Mouse (Mus musculus) cortical plate, adult 2 months (tissue): ENCODE results near the gene Eefsec. TPM values are rescaled to one million over a fixed set of nuclear protein-coding genes. Genes with fewer than 3 reads are reported as not detected.

Experiments
- H3K27ac ChIP-seq: fragments of 200-500 bp; 2 replicates; pipeline ENCODE4 v1.5.1; 2012; ENCODE audit warnings: low read length, control low read depth, inconsistent platforms; ENCODE audit not compliant: insufficient read depth
- H3K4me1 ChIP-seq: fragments of 200-500 bp; 2 replicates; pipeline ENCODE4 v1.6.1; 2011; ENCODE audit warnings: low read length; ENCODE audit not compliant: control insufficient read depth, insufficient read depth
- H3K4me3 ChIP-seq: fragments of 200-500 bp; 2 replicates; pipeline ENCODE4 v1.5.1; 2011; ENCODE audit warnings: mild to moderate bottlenecking, low read length, control low read depth; ENCODE audit not compliant: insufficient read depth
- CTCF ChIP-seq: fragments of 200-500 bp; IDR thresholded peaks from 2 replicates; pipeline ENCODE4 v1.5.1; 2011; ENCODE audit warnings: mild to moderate bottlenecking, control low read depth, low read length; ENCODE audit not compliant: insufficient read depth; ENCODE audit errors: extremely low read depth
- POLR2A ChIP-seq: fragments of 200-500 bp; IDR thresholded peaks from 2 replicates; pipeline ENCODE4 v1.6.1; 2011; ENCODE audit warnings: mild to moderate bottlenecking, low read length, control low read depth; ENCODE audit not compliant: insufficient read depth; ENCODE audit errors: extremely low read depth
- polyA plus RNA-seq: library from polyadenylated mRNA; depleted of rRNA; stranded (reverse); fragments of >200 nt; gene quantifications from 2 replicates; pipeline ENCODE4 v1.2.3, GENCODE M21; 2012

The Eefsec gene
- polyA plus RNA-seq, 1 experiment = 18.3 TPM

DNA sequence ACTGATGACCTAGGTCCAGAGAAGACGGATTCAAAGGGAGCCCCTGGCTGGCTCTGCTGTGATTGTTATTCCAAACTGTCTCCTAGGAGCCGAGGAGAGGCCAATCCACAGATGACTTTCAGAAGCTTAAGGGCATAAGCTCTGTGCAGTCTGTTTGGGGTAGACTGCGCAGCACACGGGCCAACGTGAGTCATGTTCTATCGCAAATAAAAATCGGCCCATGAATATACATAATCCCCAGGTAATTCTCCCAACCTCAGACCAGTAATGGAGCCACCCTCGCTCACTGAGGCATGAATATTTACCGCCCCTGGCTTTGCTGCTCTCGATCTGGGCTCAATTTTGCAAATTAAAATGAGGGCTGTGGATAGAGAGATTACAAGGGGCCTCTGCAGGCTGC is 134.7 kb downstream of the Eefsec start:
- TF ChIP-seq CTCF (no peak), POLR2A (no peak)
- Histone ChIP-seq H3K4me1 (no peaks in the 10 kb centered on the region), H3K27ac (no peak overlapping the region), H3K4me3 (no peak overlapping the region)

DNA sequence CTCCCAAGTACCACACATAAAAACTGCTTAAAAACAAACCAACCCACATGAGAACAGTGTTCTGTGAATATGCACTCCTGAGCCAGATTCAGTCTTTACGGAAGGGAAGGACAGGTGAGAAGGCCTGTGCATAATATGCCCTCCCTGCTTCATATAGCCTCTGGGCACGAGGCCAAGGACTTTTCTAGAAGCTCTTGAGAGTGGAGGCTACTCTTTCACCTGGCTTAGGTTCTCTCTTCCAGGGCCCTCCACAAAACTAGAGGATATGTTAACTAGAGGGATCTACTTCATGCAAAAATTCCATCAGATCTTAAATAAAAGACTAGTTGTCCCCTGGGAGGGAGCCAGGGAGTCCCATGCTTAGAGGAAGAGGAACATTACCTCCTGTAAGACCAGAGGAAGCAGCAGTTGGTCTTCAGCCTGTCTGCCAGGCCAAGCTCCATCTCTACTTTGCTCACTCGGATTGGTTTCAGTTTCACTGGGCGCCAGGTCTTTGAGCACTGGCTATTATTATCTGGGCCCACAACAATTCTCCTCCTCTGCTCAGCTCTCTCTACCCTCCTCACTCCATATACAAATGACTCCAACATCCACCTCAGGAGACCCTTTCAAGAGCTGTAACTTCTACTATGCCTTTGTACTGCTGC is 140.1 kb downstream of the Eefsec start:
- Histone ChIP-seq H3K4me3 (no peak overlapping the region), H3K27ac (no peak overlapping the region), H3K4me1 (no peaks in the 10 kb centered on the region)
- no peak for TF ChIP-seq POLR2A
- TF ChIP-seq CTCF = no peak

DNA sequence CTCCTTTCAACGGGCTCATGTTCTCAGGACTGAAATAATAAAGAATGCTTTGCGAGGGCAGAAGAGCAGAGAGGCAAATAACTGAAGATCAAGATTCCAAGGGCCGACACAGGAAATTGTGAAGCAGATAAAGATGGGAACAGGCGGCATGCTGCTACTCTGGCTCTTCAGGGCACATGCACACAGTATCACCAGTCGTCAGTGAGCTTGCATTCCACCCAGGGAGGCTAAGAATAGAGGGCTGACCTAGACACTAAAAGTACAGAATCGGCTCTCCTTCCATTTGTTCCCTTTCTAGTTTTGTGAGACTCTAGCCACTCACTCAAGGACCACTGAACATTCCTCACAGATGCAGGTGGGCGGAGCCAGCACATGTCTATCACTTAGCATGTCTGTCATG is 145.1 kb downstream of the Eefsec start:
- Histone ChIP-seq H3K4me3 (no peak overlapping the region), H3K4me1 (no peaks in the 10 kb centered on the region), H3K27ac (no peak overlapping the region)
- no peak for TF ChIP-seq POLR2A
- no peak for TF ChIP-seq CTCF

DNA sequence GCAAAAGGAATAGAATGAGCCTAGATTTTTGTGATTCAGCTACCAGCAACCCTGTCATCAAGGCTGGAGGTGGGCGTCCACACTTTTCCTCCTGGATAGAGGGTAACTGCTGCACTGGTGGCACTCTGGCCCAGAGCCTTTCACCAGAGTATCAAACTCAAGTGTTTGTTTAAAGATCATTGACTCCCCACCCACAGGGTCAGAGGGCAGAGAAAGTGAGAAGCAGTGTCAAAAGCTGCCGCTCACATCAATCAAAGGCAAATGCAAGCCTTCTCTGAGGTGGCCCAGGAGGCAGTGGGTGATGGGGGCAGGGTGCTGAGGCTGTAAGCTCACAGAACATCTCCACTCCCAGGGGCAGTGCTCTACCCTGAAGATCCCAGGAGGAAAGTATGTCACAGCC is 146.8 kb downstream of the Eefsec start:
- no peak overlapping the region for H3K27ac ChIP-seq
- H3K4me3 ChIP-seq = no peak overlapping the region
- no peak for TF ChIP-seq POLR2A
- TF ChIP-seq CTCF = no peak
- H3K4me1 ChIP-seq = no peaks in the 10 kb centered on the region

DNA sequence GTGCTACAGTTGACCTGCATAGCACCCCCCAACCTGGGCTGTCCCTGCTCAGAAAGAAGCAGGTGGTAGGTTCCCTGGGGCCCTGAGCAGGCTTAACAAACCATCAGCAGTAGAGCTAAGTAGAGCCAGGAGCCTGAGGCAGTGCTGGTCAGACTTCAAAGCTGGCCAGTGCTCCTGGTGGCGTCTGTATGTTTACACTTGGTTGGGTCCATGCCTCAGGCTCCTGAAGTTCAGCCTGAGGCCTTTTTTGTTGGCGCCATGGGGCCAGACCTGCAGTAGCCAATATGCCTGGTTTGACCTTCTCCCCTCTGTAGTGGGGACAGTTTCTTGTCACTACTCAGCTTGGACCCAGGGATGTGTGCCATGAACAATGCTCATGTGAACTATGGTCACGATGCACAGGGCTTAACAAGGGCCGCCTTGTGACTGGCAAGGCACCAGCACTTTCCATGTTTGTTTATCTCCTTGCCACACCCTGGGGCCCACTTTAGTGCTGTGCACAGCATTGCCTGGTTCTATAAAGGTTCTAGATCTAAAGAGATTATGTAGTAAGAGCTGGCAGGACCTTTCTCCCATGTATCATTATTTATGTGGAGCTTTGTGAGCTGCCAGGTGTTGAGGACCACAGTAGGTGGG is 153.9 kb downstream of the Eefsec start:
- H3K4me3 ChIP-seq = no peak overlapping the region
- TF ChIP-seq CTCF (no peak), POLR2A (no peak)

DNA sequence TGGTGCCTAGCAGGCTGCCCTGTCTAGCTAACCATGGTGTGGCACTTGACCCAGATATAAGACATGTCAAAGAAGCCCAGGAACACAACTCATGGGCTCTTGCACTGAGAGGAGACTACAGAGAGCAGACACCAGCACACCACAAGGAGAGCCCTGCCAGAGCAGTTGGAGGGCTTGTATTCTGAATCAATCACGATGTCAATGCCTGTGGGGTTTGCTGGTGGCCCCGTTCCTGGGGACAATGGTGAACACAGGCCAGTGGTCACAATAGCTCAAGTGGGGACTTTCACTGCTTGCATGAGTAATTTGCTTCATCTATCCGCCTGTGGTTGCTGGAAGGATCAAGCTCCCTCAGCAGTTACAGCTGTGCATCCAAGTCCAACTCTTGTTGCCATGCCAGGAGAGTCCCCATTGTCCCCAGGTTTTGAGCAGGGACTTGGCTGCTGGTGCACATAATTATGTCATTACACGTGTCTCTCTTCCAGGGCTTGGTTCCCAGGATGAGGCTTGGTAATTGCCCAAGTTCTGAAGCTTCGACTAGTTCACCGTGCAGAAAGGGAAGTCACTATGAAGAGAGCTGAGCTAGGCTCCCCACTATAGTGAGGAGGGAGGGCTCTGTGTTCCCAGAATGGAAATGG is 156.1 kb downstream of the Eefsec start:
- TF ChIP-seq CTCF (no peak), POLR2A (no peak)
- Histone ChIP-seq H3K27ac (no peak overlapping the region), H3K4me1 (no peaks in the 10 kb centered on the region; the same call in 1 of the 2 replicates), H3K4me3 (no peak overlapping the region)

More for the DNA sequence above, 153.9 kb downstream of the Eefsec start:
- Histone ChIP-seq H3K27ac (no peak overlapping the region), H3K4me1 (no peaks in the 10 kb centered on the region; the same call in 1 of the 2 replicates)

DNA sequence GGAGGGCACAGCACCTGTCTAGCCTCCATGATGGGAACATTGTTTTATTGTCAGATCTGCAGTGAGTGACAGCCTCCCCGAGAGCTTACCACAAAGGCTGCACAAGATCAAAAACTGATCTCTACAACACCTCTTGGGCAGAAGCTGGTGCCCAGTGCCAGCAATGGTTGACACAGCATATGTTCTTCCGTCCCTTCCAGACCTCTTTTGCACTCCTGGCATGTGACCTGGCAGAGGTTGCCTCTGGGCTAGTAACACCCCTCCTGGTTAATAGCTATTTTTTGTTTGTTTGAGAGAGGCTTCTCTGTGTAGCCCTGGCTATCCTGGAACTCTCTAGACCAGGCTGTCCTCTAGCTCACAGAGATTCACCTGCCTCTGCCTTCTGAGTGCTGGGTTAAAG is 168.2 kb downstream of the Eefsec start:
- TF ChIP-seq POLR2A (no peak), CTCF (no peak)
- H3K4me1 ChIP-seq = peaks cover 8% of the 10 kb centered on the region
- no peak overlapping the region for H3K4me3 ChIP-seq
- no peak overlapping the region for H3K27ac ChIP-seq

DNA sequence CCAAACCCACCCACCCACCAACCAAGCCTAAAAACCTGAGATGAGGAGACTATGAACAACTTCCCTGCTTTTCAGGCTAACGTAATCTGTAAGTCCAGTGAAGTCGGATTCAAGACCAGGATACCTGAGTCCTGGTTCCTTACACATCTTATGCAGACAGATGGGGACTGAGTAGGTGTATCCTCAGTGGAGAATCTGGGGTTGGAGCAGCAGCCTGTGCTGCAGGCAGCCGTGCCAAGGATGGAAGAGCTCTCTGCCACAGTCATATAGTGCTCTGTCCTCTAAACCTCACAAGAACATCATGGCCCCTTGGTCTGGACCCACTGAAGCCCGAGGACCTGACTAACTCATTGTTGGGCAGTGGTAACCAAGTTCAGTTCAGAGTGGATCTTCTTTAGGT is 169.1 kb downstream of the Eefsec start:
- TF ChIP-seq POLR2A (no peak), CTCF (no peak)
- no peak overlapping the region for H3K4me3 ChIP-seq
- peaks cover 8% of the 10 kb centered on the region for H3K4me1 ChIP-seq
- no peak overlapping the region for H3K27ac ChIP-seq

DNA sequence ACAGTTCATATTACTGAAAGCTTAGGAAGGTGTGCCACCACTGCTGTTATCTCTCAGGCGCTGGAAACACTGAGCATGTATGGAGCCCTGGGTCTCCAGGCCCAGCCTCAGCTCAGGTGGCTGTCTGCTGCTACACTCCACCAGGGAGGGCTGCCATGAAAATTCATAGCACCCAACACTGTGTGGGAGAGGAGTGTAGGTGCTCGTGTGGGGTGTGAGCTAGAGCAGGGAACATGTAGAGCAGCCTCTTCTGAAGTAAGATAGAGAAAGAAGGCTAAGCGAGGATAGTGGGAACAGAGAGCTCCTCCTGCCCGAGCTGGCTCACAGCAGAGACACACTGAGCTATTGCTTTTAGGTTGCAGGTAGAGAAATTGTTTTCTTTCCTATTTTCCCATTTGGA is 170.1 kb downstream of the Eefsec start:
- TF ChIP-seq POLR2A (no peak), CTCF (no peak)
- Histone ChIP-seq H3K4me3 (no peak overlapping the region), H3K27ac (peak overlapping the region; percentile 72; the same call in 1 of the 2 replicates), H3K4me1 (peaks cover 10% of the 10 kb centered on the region)

DNA sequence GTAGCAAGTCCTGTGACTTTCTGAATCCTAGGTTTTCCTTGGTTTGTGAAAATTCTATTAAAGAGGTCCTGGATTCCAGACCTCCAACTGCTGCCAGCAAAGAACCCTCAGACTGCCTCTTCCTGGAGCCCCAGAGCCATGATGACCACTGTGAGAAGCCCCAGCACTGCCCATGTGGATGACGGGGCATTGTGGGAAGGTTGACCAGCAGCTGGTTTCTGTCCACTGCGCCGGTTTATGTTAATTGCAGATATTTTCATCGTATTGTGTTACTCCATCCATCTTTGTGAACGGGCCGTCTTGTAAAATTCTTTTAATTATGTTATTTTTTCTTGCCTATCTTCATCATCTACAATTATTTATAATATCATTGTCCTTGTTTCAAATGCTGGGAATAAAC is 171.7 kb downstream of the Eefsec start:
- TF ChIP-seq POLR2A (no peak), CTCF (no peak)
- H3K4me1 ChIP-seq = peaks cover 10% of the 10 kb centered on the region
- H3K27ac ChIP-seq = no peak overlapping the region
- H3K4me3 ChIP-seq = no peak overlapping the region
